ENCODE assay signal across 8 mouse cellular contexts in genomic region chr5:117355648-117356303, GRCm38 (mm10). TPM values are rescaled to one million over a fixed set of nuclear protein-coding genes. Genes with fewer than 3 reads are reported as not detected.
DNase-seq lines count a peak whose midpoint lies in the region; ATAC-seq and TF ChIP-seq lines count a peak whose summit lies in the region.

No protein-coding gene starts in this region.

- H3K36me3 ChIP-seq in lung, postnatal 0 days (ENCODE audit: insufficient read depth, low read length): no peaks in the 10 kb centered on the region
- no peaks in the 10 kb centered on the region for H3K36me3 ChIP-seq in liver, embryonic 15.5 days (replicated peaks)
- 0 out of 2 replicates have a peak, but pooled peaks cover 5% of the 10 kb centered on the region for H3K36me3 ChIP-seq in stomach, embryonic 16.5 days (ENCODE audit: control insufficient read depth, insufficient read depth, low read length)

- no peaks in the 10 kb centered on the region for H3K27me3 ChIP-seq in lung, postnatal 0 days (replicated peaks; ENCODE audit: insufficient read depth, low read length)
- H3K27me3 ChIP-seq in liver, embryonic 15.5 days: peaks cover 54% of the 10 kb centered on the region
- no peaks in the 10 kb centered on the region for H3K27me3 ChIP-seq in stomach, embryonic 16.5 days (ENCODE audit: control insufficient read depth, insufficient read depth, low read length)

- no peak for ATAC-seq in CD4-positive, CD25-positive, alpha-beta regulatory T cell, adult 4 months
- no peak for ATAC-seq in lung, postnatal 0 days
- ATAC-seq in liver, embryonic 15.5 days (ENCODE audit: insufficient read depth): no peak
- no peak for ATAC-seq in stomach, embryonic 16.5 days (ENCODE audit: insufficient read depth, low FRiP score)

- TF ChIP-seq CTCF in lung, postnatal 0 days (IDR thresholded peaks at IDR 0.05): peak; percentile 66

- no peaks in the 10 kb centered on the region for H3K9me3 ChIP-seq in lung, postnatal 0 days (ENCODE audit: low read length)
- no peaks in the 10 kb centered on the region for H3K9me3 ChIP-seq in liver, embryonic 15.5 days (replicated peaks)
- H3K9me3 ChIP-seq in stomach, embryonic 16.5 days (replicated peaks; ENCODE audit: control insufficient read depth, low read length): no peaks in the 10 kb centered on the region

- H3K4me1 ChIP-seq in lung, postnatal 0 days (ENCODE audit: insufficient read depth, low read depth, low read length): peaks cover 17% of the 10 kb centered on the region
- H3K4me1 ChIP-seq in liver, embryonic 15.5 days (replicated peaks): peaks cover 41% of the 10 kb centered on the region
- peaks cover 21% of the 10 kb centered on the region for H3K4me1 ChIP-seq in stomach, embryonic 16.5 days (ENCODE audit: control insufficient read depth, insufficient read depth, low read length)

- TF ChIP-seq EP300 in lung, postnatal 0 days (IDR thresholded peaks at IDR 0.05): no peak

- peak overlapping the region; percentile 97 for H3K27ac ChIP-seq in lung, postnatal 0 days (ENCODE audit: low read length)
- peak overlapping the region; percentile 82; the same call in 1 of the 2 replicates for H3K27ac ChIP-seq in liver, embryonic 15.5 days (replicated peaks)
- H3K27ac ChIP-seq in stomach, embryonic 16.5 days (ENCODE audit: low read length): peak overlapping the region; percentile 95

- H3K9ac ChIP-seq in lung, postnatal 0 days (replicated peaks; ENCODE audit: low read depth): no peak overlapping the region
- no peak overlapping the region for H3K9ac ChIP-seq in liver, embryonic 15.5 days
- H3K9ac ChIP-seq in stomach, embryonic 16.5 days (ENCODE audit: low read length): 0 out of 2 replicates have a peak overlapping the region, but pooled peaks have one; percentile 97

- peak overlapping the region; percentile 92 for H3K4me2 ChIP-seq in lung, postnatal 0 days (replicated peaks; ENCODE audit: low read depth, low read length)
- H3K4me2 ChIP-seq in liver, embryonic 15.5 days: peak overlapping the region; percentile 94
- peak overlapping the region; percentile 86; the same call in 1 of the 2 replicates for H3K4me2 ChIP-seq in stomach, embryonic 16.5 days (ENCODE audit: low read depth, low read length)

- H3K4me3 ChIP-seq in lung, postnatal 0 days (ENCODE audit: low read depth, low read length): peak overlapping the region; percentile 93; the same call in 1 of the 2 replicates
- peak overlapping the region; percentile 83; the same call in 1 of the 2 replicates for H3K4me3 ChIP-seq in liver, embryonic 15.5 days (replicated peaks)
- H3K4me3 ChIP-seq in stomach, embryonic 16.5 days (replicated peaks; ENCODE audit: low read length): peak overlapping the region; percentile 100; the same call in 1 of the 2 replicates

- 28% methylated on average over 14 of the region's 14 CpGs for WGBS in lung, postnatal 0 days
- WGBS in liver, embryonic 15.5 days (ENCODE audit: insufficient replicate concordance): 29% methylated on average over 14 of the region's 14 CpGs
- 35% methylated on average over 14 of the region's 14 CpGs for WGBS in stomach, embryonic 16.5 days

- DNase-seq in CD4-positive, CD25-positive, alpha-beta regulatory T cell, adult 2 months (ENCODE audit: low read depth, low spot score): peak; percentile 50
- no peak for DNase-seq in lung, postnatal 0 days (ENCODE audit: low spot score)
- DNase-seq in lung, adult 18-20 months: no peak
- no peak for DNase-seq in right cerebral cortex, adult 2 months (ENCODE audit: low spot score in 2 of 2)
- DNase-seq in urinary bladder, adult 2 months (ENCODE audit: low spot score): no peak

RNA-seq across cellular contexts. Expression of gene Wsb2, which starts 1.3 kb away (rescaled TPM):
- 10 to 100 TPM in 1 of 2 experiments, 1 to 10 TPM in 1; 8.2 to 16.3 TPM for polyA plus RNA-seq in CD4-positive, CD25-positive, alpha-beta regulatory T cell, adult 4 months (2017; shearing (Covaris generic))
- polyA plus RNA-seq in lung, postnatal 0 days (2015; fragmentation: Nextera tagmentation; extraction: Ambion mirVana): 63.7 and 72.0 TPM in 2 replicates
- 26.4 and 30.0 TPM in 2 replicates for polyA plus RNA-seq in liver, embryonic 15.5 days (2015; fragmentation: Nextera tagmentation; extraction: Ambion mirVana)
- 34.1 and 35.0 TPM in 2 replicates for polyA plus RNA-seq in stomach, embryonic 16.5 days (2015; fragmentation: Nextera tagmentation; extraction: Ambion mirVana)
- 86.6 and 94.6 TPM in 2 replicates for polyA plus RNA-seq in urinary bladder, adult 2 months (2012; rRNA removed)

RNA-seq across cellular contexts. Expression of gene Rfc5, which starts 33.1 kb away (rescaled TPM):
- polyA plus RNA-seq in CD4-positive, CD25-positive, alpha-beta regulatory T cell, adult 4 months (2017; shearing (Covaris generic)): 10 to 100 TPM; 20.4 to 22.9 TPM
- polyA plus RNA-seq in lung, postnatal 0 days (2015; fragmentation: Nextera tagmentation; extraction: Ambion mirVana): 17.4 and 18.2 TPM in 2 replicates
- polyA plus RNA-seq in liver, embryonic 15.5 days (2015; fragmentation: Nextera tagmentation; extraction: Ambion mirVana): 52.5 and 56.7 TPM in 2 replicates
- 75.9 and 88.6 TPM in 2 replicates for polyA plus RNA-seq in stomach, embryonic 16.5 days (2015; fragmentation: Nextera tagmentation; extraction: Ambion mirVana)
- 13.0 and 15.4 TPM in 2 replicates for polyA plus RNA-seq in urinary bladder, adult 2 months (2012; rRNA removed)

RNA-seq across cellular contexts. Expression of gene Vsig10, which starts 36.9 kb away (rescaled TPM):
- polyA plus RNA-seq in CD4-positive, CD25-positive, alpha-beta regulatory T cell, adult 4 months (2017; shearing (Covaris generic)): 1 to 10 TPM; 5.5 to 8.3 TPM
- 19.7 and 23.7 TPM in 2 replicates for polyA plus RNA-seq in lung, postnatal 0 days (2015; fragmentation: Nextera tagmentation; extraction: Ambion mirVana)
- polyA plus RNA-seq in liver, embryonic 15.5 days (2015; fragmentation: Nextera tagmentation; extraction: Ambion mirVana): 1.4 TPM in 2 replicates
- polyA plus RNA-seq in stomach, embryonic 16.5 days (2015; fragmentation: Nextera tagmentation; extraction: Ambion mirVana): 20.7 and 22.5 TPM in 2 replicates
- 35.6 and 36.4 TPM in 2 replicates for polyA plus RNA-seq in urinary bladder, adult 2 months (2012; rRNA removed)

RNA-seq across cellular contexts. Expression of gene Ksr2, which starts 58.0 kb away (rescaled TPM):
- under 1 TPM; 0.79 to 0.99 TPM for polyA plus RNA-seq in CD4-positive, CD25-positive, alpha-beta regulatory T cell, adult 4 months (2017; shearing (Covaris generic))
- 0.04 and 0.08 TPM in 2 replicates for polyA plus RNA-seq in lung, postnatal 0 days (2015; fragmentation: Nextera tagmentation; extraction: Ambion mirVana)
- polyA plus RNA-seq in liver, embryonic 15.5 days (2015; fragmentation: Nextera tagmentation; extraction: Ambion mirVana): 0.10 and 0.16 TPM in 2 replicates
- 0.19 and 0.36 TPM in 2 replicates for polyA plus RNA-seq in stomach, embryonic 16.5 days (2015; fragmentation: Nextera tagmentation; extraction: Ambion mirVana)
- 0.83 and 1.9 TPM in 2 replicates for polyA plus RNA-seq in urinary bladder, adult 2 months (2012; rRNA removed)
